Mouse (Mus musculus) stomach, postnatal 0 days (tissue): ENCODE data around the gene Opn1sw. TPM values are rescaled to one million over a fixed set of nuclear protein-coding genes. Genes with fewer than 3 reads are reported as not detected.

Experiments
- ATAC-seq: fragments of 200-750 bp; cut with Nextera tagmentation; 2 replicates; pipeline ENCODE4 v1.8.0; 2017; ENCODE audit not compliant: low FRiP score, low TSS enrichment
- DNase-seq: peaks from one replicate; pipeline ENCODE4 v3.0.0-alpha.2; 2016; ENCODE audit warnings: low spot score
- H3K27ac ChIP-seq: fragments of 300-500 bp; sonication (generic); replicated peaks from 2 replicates; pipeline ENCODE4 v1.5.1; 2014; ENCODE audit warnings: mild to moderate bottlenecking, control low read depth
- H3K27me3 ChIP-seq: fragments of 300-500 bp; sonication (generic); 2 replicates; pipeline ENCODE4 v1.6.1; 2014; ENCODE audit warnings: low read length; ENCODE audit not compliant: control insufficient read depth, insufficient read depth
- H3K36me3 ChIP-seq: fragments of 300-500 bp; sonication (generic); 2 replicates; pipeline ENCODE4 v1.6.1; 2014; ENCODE audit warnings: low read length, mixed read lengths; ENCODE audit not compliant: control insufficient read depth, insufficient read depth
- H3K4me1 ChIP-seq: fragments of 300-500 bp; sonication (generic); replicated peaks from 2 replicates; pipeline ENCODE4 v1.6.1; 2014; ENCODE audit warnings: antibody characterized with exemption; ENCODE audit not compliant: control insufficient read depth, insufficient read depth
- H3K4me2 ChIP-seq: fragments of 300-500 bp; sonication (generic); replicated peaks from 2 replicates; pipeline ENCODE4 v1.6.1; 2014; ENCODE audit warnings: low read depth, mild to moderate bottlenecking, control low read depth, moderate library complexity
- H3K4me3 ChIP-seq: fragments of 300-500 bp; sonication (generic); 2 replicates; pipeline ENCODE4 v1.5.1; 2014; ENCODE audit warnings: low read depth, low read length, control low read depth
- H3K9ac ChIP-seq: fragments of 300-500 bp; sonication (generic); 2 replicates; pipeline ENCODE4 v1.6.1; 2014; ENCODE audit warnings: mild to moderate bottlenecking, low read length, control low read depth, mixed read lengths
- H3K9me3 ChIP-seq: fragments of 300-500 bp; sonication (generic); 2 replicates; pipeline ENCODE4 v1.6.1; 2016; ENCODE audit warnings: low read length; ENCODE audit not compliant: control insufficient read depth
- CTCF ChIP-seq: IDR thresholded peaks from 2 replicates; pipeline ENCODE4 v1.5.1; 2016; ENCODE audit warnings: antibody characterized with exemption, low read depth, mild to moderate bottlenecking, moderate library complexity
- EP300 ChIP-seq: optimal IDR thresholded peaks from 2 replicates; pipeline ENCODE3; 2016; ENCODE audit warnings: antibody characterized with exemption
- WGBS: fragments of 180-500 bp; shearing (Covaris S2); extraction: QIAGEN DNeasy Blood & Tissue Kit; methylation state at CpG from one replicate; pipeline ENCODE4 v1.1.7; 2014; 5-methylcytosine and 5-hydroxymethylcytosine counted together
- polyA plus RNA-seq: library from polyadenylated mRNA; unstranded; fragments of >200 nt; fragmentation: Nextera tagmentation; extraction: Ambion mirVana; gene quantifications from 2 replicates; pipeline ENCODE4 v1.2.1, GENCODE M21; 2015

Opn1sw gene
- 1.9 and 2.1 TPM in 2 replicates for polyA plus RNA-seq

GRCm38 (mm10) chr6:29388052-29388518, at the start of gene Opn1sw:
Gene Opn1sw, minus strand, starts transcription at chr6:29388468.
- Histone ChIP-seq H3K27me3 (no peaks in the 10 kb centered on the region), H3K4me2 (peak within 1 kb of the TSS; percentile 42), H3K4me3 (peak within 1 kb of the TSS; percentile 27), H3K9ac (peak within 1 kb of the TSS; percentile 13; the same call in 1 of the 2 replicates), H3K4me1 (peaks cover 4% of the 10 kb centered on the region; the same call in 1 of the 2 replicates), H3K27ac (peak within 1 kb of the TSS; percentile 87), H3K36me3 (no peaks in the 10 kb centered on the region), H3K9me3 (no peaks in the 10 kb centered on the region)
- DNase-seq, result peak; percentile 69
- TF ChIP-seq CTCF, result no peak
- TF ChIP-seq EP300, result no peak
- 4% methylated on average over 12 of the region's 12 CpGs for WGBS
- ATAC-seq, result peak; percentile 70

GRCm38 (mm10) chr6:29436461-29436934, 48.2 kb upstream of the Opn1sw start:
- DNase-seq (peak; percentile 45), ATAC-seq (peak; percentile 22; the same call in 1 of the 2 replicates)
- no peaks in the 10 kb centered on the region for H3K4me1 ChIP-seq
- TF ChIP-seq EP300 (no peak), CTCF (no peak)
- peak overlapping the region; percentile 35; the same call in 1 of the 2 replicates for H3K9ac ChIP-seq
- WGBS, result 6% methylated on average over 11 of the region's 11 CpGs
- H3K4me2 ChIP-seq, result peak overlapping the region; percentile 69
- H3K36me3 ChIP-seq, result no peaks in the 10 kb centered on the region
- H3K27ac ChIP-seq, result peak overlapping the region; percentile 85; the same call in 1 of the 2 replicates
- peaks cover 3% of the 10 kb centered on the region; the same call in 1 of the 2 replicates for H3K27me3 ChIP-seq
- no peaks in the 10 kb centered on the region for H3K9me3 ChIP-seq
- H3K4me3 ChIP-seq, result peak overlapping the region; percentile 62; the same call in 1 of the 2 replicates

GRCm38 (mm10) chr6:29435940-29436451, 47.7 kb upstream of the Opn1sw start:
- H3K4me3 ChIP-seq, result peak overlapping the region; percentile 62
- ATAC-seq, result peak; percentile 46; the same call in 1 of the 2 replicates
- no peaks in the 10 kb centered on the region for H3K36me3 ChIP-seq
- no peak for DNase-seq
- TF ChIP-seq EP300, result no peak
- TF ChIP-seq CTCF, result no peak
- H3K9ac ChIP-seq, result peak overlapping the region; percentile 75
- peak overlapping the region; percentile 85 for H3K27ac ChIP-seq
- 22% methylated on average over 6 of the region's 6 CpGs for WGBS
- H3K4me1 ChIP-seq, result no peaks in the 10 kb centered on the region
- H3K9me3 ChIP-seq, result no peaks in the 10 kb centered on the region
- H3K27me3 ChIP-seq, result peaks cover 3% of the 10 kb centered on the region; the same call in 1 of the 2 replicates
- H3K4me2 ChIP-seq, result peak overlapping the region; percentile 69

GRCm38 (mm10) chr6:29434911-29435691, 46.8 kb upstream of the Opn1sw start:
- peak; percentile 55 for DNase-seq

GRCm38 (mm10) chr6:29433804-29434795, 45.8 kb upstream of the Opn1sw start:
- H3K4me3 ChIP-seq, result peak overlapping the region; percentile 62
- H3K4me2 ChIP-seq, result peak overlapping the region; percentile 69
- WGBS, result 7% methylated on average over 27 of the region's 27 CpGs
- peak; percentile 12; the same call in 1 of the 2 replicates for ATAC-seq
- H3K27me3 ChIP-seq, result peaks cover 3% of the 10 kb centered on the region; the same call in 1 of the 2 replicates
- H3K9ac ChIP-seq, result peak overlapping the region; percentile 75
- no peak for DNase-seq
- no peaks in the 10 kb centered on the region for H3K36me3 ChIP-seq
- TF ChIP-seq CTCF, result no peak
- TF ChIP-seq EP300, result no peak
- no peaks in the 10 kb centered on the region for H3K4me1 ChIP-seq
- H3K27ac ChIP-seq, result peak overlapping the region; percentile 85
- H3K9me3 ChIP-seq, result no peaks in the 10 kb centered on the region

More at GRCm38 (mm10) chr6:29434911-29435691, 46.8 kb upstream of the Opn1sw start:
- Histone ChIP-seq H3K4me2 (peak overlapping the region; percentile 69), H3K4me3 (peak overlapping the region; percentile 62), H3K27ac (peak overlapping the region; percentile 85), H3K36me3 (no peaks in the 10 kb centered on the region), H3K9ac (peak overlapping the region; percentile 75), H3K27me3 (peaks cover 3% of the 10 kb centered on the region; the same call in 1 of the 2 replicates), H3K9me3 (no peaks in the 10 kb centered on the region), H3K4me1 (no peaks in the 10 kb centered on the region)
- peak; percentile 46; the same call in 1 of the 2 replicates for ATAC-seq
- TF ChIP-seq EP300, result no peak
- TF ChIP-seq CTCF, result no peak
- 10% methylated on average over 13 of the region's 13 CpGs for WGBS
